22 mouse cellular contexts compared by ENCODE assay signal in genomic region chr10:117732184-117732583, GRCm38 (mm10). TPM values are rescaled to one million over a fixed set of nuclear protein-coding genes. Genes with fewer than 3 reads are reported as not detected.
DNase-seq lines count a peak whose midpoint lies in the region; ATAC-seq lines count a peak whose summit lies in the region.
"Had no signal": no experiment of that assay in that cellular context is flagged by ENCODE, and none has a peak within 500 bp of the region (broad histone marks: within the 10 kb centered on the region; RNA-seq: fewer than 3 reads in every experiment).

No protein-coding gene starts in this region.

- peak; percentile 74 for DNase-seq in MEL-GATA-1-ER (ENCODE audit: extremely low read depth, low read depth)
- DNase-seq in c-Kit-positive CD71-positive TER-119-negative erythroid progenitor cells, embryonic 14.5 days (ENCODE audit: low read depth), result peak; percentile 80
- no peak for DNase-seq in right cerebral cortex, adult 18-20 months
- no peak for DNase-seq in forebrain, embryonic 10.5 days (ENCODE audit: extremely low spot score, low spot score)
- DNase-seq: adrenal gland, postnatal 25 days; cerebellum, postnatal 10 days; gastrocnemius, postnatal 10 days; heart, adult 11 months; heart, postnatal 14 days; kidney, adult 8-10 months; kidney, postnatal 14 days; lung, adult 2 months had no signal

- peaks cover 11% of the 10 kb centered on the region; the same call in 1 of the 2 replicates for H3K27me3 ChIP-seq in liver, embryonic 12.5 days (replicated peaks)
- H3K27me3 ChIP-seq in hindbrain, embryonic 12.5 days, result no peaks in the 10 kb centered on the region
- H3K27me3 ChIP-seq in forebrain, embryonic 10.5 days (ENCODE audit: poor library complexity, severe bottlenecking), result no peaks in the 10 kb centered on the region
- H3K27me3 ChIP-seq: embryonic facial prominence, embryonic 15.5 days; forebrain, embryonic 12.5 days; heart, embryonic 12.5 days; hindbrain, embryonic 13.5 days; midbrain, embryonic 12.5 days; neural tube, embryonic 12.5 days had no signal

- H3K9me3 ChIP-seq in liver, embryonic 12.5 days (replicated peaks), result no peaks in the 10 kb centered on the region
- no peaks in the 10 kb centered on the region for H3K9me3 ChIP-seq in hindbrain, embryonic 12.5 days (replicated peaks)
- no peaks in the 10 kb centered on the region for H3K9me3 ChIP-seq in forebrain, embryonic 10.5 days
- H3K9me3 ChIP-seq: embryonic facial prominence, embryonic 15.5 days; forebrain, embryonic 12.5 days; heart, embryonic 12.5 days; hindbrain, embryonic 13.5 days; midbrain, embryonic 12.5 days; neural tube, embryonic 12.5 days had no signal

- H3K4me1 ChIP-seq in liver, embryonic 12.5 days, result peaks cover 32% of the 10 kb centered on the region
- no peaks in the 10 kb centered on the region for H3K4me1 ChIP-seq in hindbrain, embryonic 12.5 days
- H3K4me1 ChIP-seq in forebrain, embryonic 10.5 days, result no peaks in the 10 kb centered on the region
- H3K4me1 ChIP-seq: embryonic facial prominence, embryonic 15.5 days; forebrain, embryonic 12.5 days; hindbrain, embryonic 13.5 days; midbrain, embryonic 12.5 days; neural tube, embryonic 12.5 days had no signal

- WGBS in liver, embryonic 12.5 days (ENCODE audit: insufficient replicate concordance), result 19% methylated on average over 5 of the region's 5 CpGs
- 88% methylated on average over 5 of the region's 5 CpGs for WGBS in hindbrain, embryonic 12.5 days
- WGBS in forebrain, embryonic 10.5 days, result 92% methylated on average over 5 of the region's 5 CpGs

- peak overlapping the region; percentile 81 for H3K27ac ChIP-seq in liver, embryonic 12.5 days
- H3K27ac ChIP-seq in hindbrain, embryonic 12.5 days, result no peak overlapping the region
- no peak overlapping the region for H3K27ac ChIP-seq in forebrain, embryonic 10.5 days
- H3K27ac ChIP-seq: embryonic facial prominence, embryonic 15.5 days; forebrain, embryonic 12.5 days; hindbrain, embryonic 13.5 days; left cerebral cortex, adult 2 months; midbrain, embryonic 12.5 days; neural tube, embryonic 12.5 days had no signal

- peak; percentile 95 for ATAC-seq in liver, embryonic 12.5 days
- peak; percentile 86 for ATAC-seq in megakaryocyte progenitor cell, adult 5-6 weeks (replicated peaks; ENCODE audit: poor library complexity)
- no peak for ATAC-seq in hindbrain, embryonic 12.5 days (ENCODE audit: low FRiP score)

- H3K4me2 ChIP-seq in liver, embryonic 12.5 days, result peak overlapping the region; percentile 36
- H3K4me2 ChIP-seq in hindbrain, embryonic 12.5 days (replicated peaks), result no peak overlapping the region
- H3K4me2 ChIP-seq: embryonic facial prominence, embryonic 15.5 days; forebrain, embryonic 12.5 days; hindbrain, embryonic 13.5 days; midbrain, embryonic 12.5 days; neural tube, embryonic 12.5 days had no signal

- H3K36me3 ChIP-seq in liver, embryonic 12.5 days, result peaks cover 7% of the 10 kb centered on the region; the same call in 1 of the 2 replicates
- H3K36me3 ChIP-seq in hindbrain, embryonic 12.5 days, result peaks cover 16% of the 10 kb centered on the region
- H3K36me3 ChIP-seq in forebrain, embryonic 10.5 days (replicated peaks), result peaks cover 18% of the 10 kb centered on the region

- H3K9ac ChIP-seq in liver, embryonic 12.5 days, result no peak overlapping the region
- no peak overlapping the region for H3K9ac ChIP-seq in hindbrain, embryonic 12.5 days
- H3K9ac ChIP-seq: embryonic facial prominence, embryonic 15.5 days; forebrain, embryonic 12.5 days; heart, embryonic 12.5 days; hindbrain, embryonic 13.5 days; midbrain, embryonic 12.5 days; neural tube, embryonic 12.5 days had no signal

- 0 out of 2 replicates have a peak overlapping the region, but pooled peaks have one; percentile 4 for H3K4me3 ChIP-seq in liver, embryonic 12.5 days
- no peak overlapping the region for H3K4me3 ChIP-seq in hindbrain, embryonic 12.5 days
- H3K4me3 ChIP-seq in forebrain, embryonic 10.5 days, result no peak overlapping the region
- H3K4me3 ChIP-seq: embryonic facial prominence, embryonic 15.5 days; forebrain, embryonic 12.5 days; heart, embryonic 12.5 days; hindbrain, embryonic 13.5 days; left cerebral cortex, adult 2 months; midbrain, embryonic 12.5 days; neural tube, embryonic 12.5 days had no signal

RNA-seq across cellular contexts. Expression of gene Slc35e3, which starts 14.0 kb away (rescaled TPM):
- polyA plus RNA-seq in liver, embryonic 12.5 days (2016; fragmentation: Nextera tagmentation; extraction: Ambion mirVana), result 5.2 and 5.3 TPM in 2 replicates
- 7.8 and 16.0 TPM in 2 replicates for total RNA-seq in megakaryocyte progenitor cell, adult 5-6 weeks (2015)
- 9.0 and 14.0 TPM in 2 replicates for total RNA-seq in megakaryocyte progenitor cell, adult 5-6 weeks (2017)
- polyA plus RNA-seq in hindbrain, embryonic 12.5 days (2016; fragmentation: Nextera tagmentation; extraction: Ambion mirVana), result 40.2 and 46.0 TPM in 2 replicates
- 22.4 TPM in 2 replicates for polyA plus RNA-seq in forebrain, embryonic 10.5 days (2016; fragmentation: Nextera tagmentation; extraction: Ambion mirVana)

RNA-seq across cellular contexts. Expression of gene Mdm2, which starts 21.6 kb away (rescaled TPM):
- polyA plus RNA-seq in liver, embryonic 12.5 days (2016; fragmentation: Nextera tagmentation; extraction: Ambion mirVana), result 35.6 and 36.9 TPM in 2 replicates
- 68.6 and 74.8 TPM in 2 replicates for total RNA-seq in megakaryocyte progenitor cell, adult 5-6 weeks (2015)
- total RNA-seq in megakaryocyte progenitor cell, adult 5-6 weeks (2017), result 44.0 and 63.1 TPM in 2 replicates
- polyA plus RNA-seq in hindbrain, embryonic 12.5 days (2016; fragmentation: Nextera tagmentation; extraction: Ambion mirVana), result 69.2 and 77.3 TPM in 2 replicates
- 54.0 and 58.3 TPM in 2 replicates for polyA plus RNA-seq in forebrain, embryonic 10.5 days (2016; fragmentation: Nextera tagmentation; extraction: Ambion mirVana)

Comparison
In these comparisons a context has a peak if more than half of its experiments do, and no peak if none do; other contexts are left out.
1. DNase-seq: peak in MEL-GATA-1-ER (single experiment) and c-Kit-positive CD71-positive TER-119-negative erythroid progenitor cells, embryonic 14.5 days (single experiment); none in right cerebral cortex, adult 18-20 months (single experiment) and forebrain, embryonic 10.5 days (single experiment).